Mouse (Mus musculus): ENCODE measurements around the gene Pramef8. TPM values are rescaled to one million over a fixed set of nuclear protein-coding genes. Genes with fewer than 3 reads are reported as not detected.

Pramef8 gene
- polyA plus RNA-seq, 1 experiment from 2014 or later: 12.9 TPM

GRCm38 (mm10) chr4:143450224-143450623, 38.0 kb downstream of the Pramef8 start, which contains the start of gene Oog4:
Gene Oog4, minus strand, starts transcription at chr4:143450324.
- no peaks in the 10 kb centered on the region for H3K4me1 ChIP-seq (replicated peaks; ENCODE audit: insufficient read depth, low read length)
- no peak within 1 kb of the TSS for H3K9ac ChIP-seq (ENCODE audit: low read depth, low read length)
- H3K4me3 ChIP-seq (replicated peaks; ENCODE audit: low read depth, low read length): no peak within 1 kb of the TSS
- ATAC-seq (replicated peaks; ENCODE audit: low FRiP score, low read depth) (no peak), DNase-seq (ENCODE audit: low spot score) (no peak)
- H3K9me3 ChIP-seq (replicated peaks; ENCODE audit: low read length): no peaks in the 10 kb centered on the region
- no peaks in the 10 kb centered on the region for H3K27me3 ChIP-seq (ENCODE audit: insufficient read depth, low read length)
- H3K36me3 ChIP-seq (ENCODE audit: insufficient read depth, low read length): no peaks in the 10 kb centered on the region
- H3K4me2 ChIP-seq (ENCODE audit: low read length): no peak within 1 kb of the TSS
- H3K27ac ChIP-seq: no peak within 1 kb of the TSS
- 79% methylated on average over 3 of the region's 3 CpGs for WGBS
- TF ChIP-seq CTCF (IDR thresholded peaks at IDR 0.05; ENCODE audit: low read depth): no peak

Other genes with a start within 250 kb of the Pramef8 start
- gene Prdm2, start 199.4 kb upstream of the Pramef8 start, polyA plus RNA-seq (2015; fragmentation: Nextera tagmentation; extraction: Ambion mirVana): 8.0 and 8.6 TPM in 2 replicates
- 49.4 and 49.9 TPM in 2 replicates for gene Pdpn, start 112.9 kb upstream of the Pramef8 start, polyA plus RNA-seq (2015; fragmentation: Nextera tagmentation; extraction: Ambion mirVana)
- gene Lrrc38, start 62.7 kb upstream of the Pramef8 start, polyA plus RNA-seq (2015; fragmentation: Nextera tagmentation; extraction: Ambion mirVana): 0.09 and 0.15 TPM in 2 replicates
- gene Pramel1, start 18.0 kb upstream of the Pramef8 start, polyA plus RNA-seq (2015; fragmentation: Nextera tagmentation; extraction: Ambion mirVana): not detected in 2 replicates
- not detected in 2 replicates for gene Oog4, start 37.9 kb downstream of the Pramef8 start, polyA plus RNA-seq (2015; fragmentation: Nextera tagmentation; extraction: Ambion mirVana)
- gene Gm13043, start 98.9 kb downstream of the Pramef8 start, polyA plus RNA-seq (2015; fragmentation: Nextera tagmentation; extraction: Ambion mirVana): not detected in 2 replicates
- not detected in 2 replicates for gene Gm13040, start 123.5 kb downstream of the Pramef8 start, polyA plus RNA-seq (2015; fragmentation: Nextera tagmentation; extraction: Ambion mirVana)
- not detected in 2 replicates for gene BC080695, start 139.3 kb downstream of the Pramef8 start, polyA plus RNA-seq (2015; fragmentation: Nextera tagmentation; extraction: Ambion mirVana)
- not detected in 2 replicates for gene Gm13057, start 139.3 kb downstream of the Pramef8 start, polyA plus RNA-seq (2015; fragmentation: Nextera tagmentation; extraction: Ambion mirVana)
- gene Gm13083, start 202.6 kb downstream of the Pramef8 start, polyA plus RNA-seq (2015; fragmentation: Nextera tagmentation; extraction: Ambion mirVana): not detected in 2 replicates
- not detected in 2 replicates for gene Gm13088, start 244.8 kb downstream of the Pramef8 start, polyA plus RNA-seq (2015; fragmentation: Nextera tagmentation; extraction: Ambion mirVana)